14 mouse cellular contexts compared by ENCODE assay signal in genomic region chr7:111263302-111263701, GRCm38 (mm10).
DNase-seq lines count a peak whose midpoint lies in the region; TF ChIP-seq lines count a peak whose summit lies in the region.
"Had no signal": no experiment of that assay in that cellular context is flagged by ENCODE, and none has a peak within 500 bp of the region (broad histone marks: within the 10 kb centered on the region; RNA-seq: fewer than 3 reads in every experiment).

No protein-coding gene starts in this region.

- intact Hi-C loops in left cerebral cortex, adult 2 months (cut with DNase I), result no loop called here

- DNase-seq in left cerebral cortex, adult 2 months (ENCODE audit: extremely low spot score in 1 of 2, low spot score in 2 of 2), result no peak
- DNase-seq in left cerebral cortex, adult 9 months (ENCODE audit: low spot score in 2 of 2), result no peak
- DNase-seq in 3T3-L1 (ENCODE audit: low read depth, low spot score), result peak; percentile 21
- peak; percentile 24 to 40 for DNase-seq in B cell, adult 2 months
- peak; percentile 4 for DNase-seq in c-Kit-positive CD71-positive TER-119-positive erythroid progenitor cells, embryonic 14.5 days (ENCODE audit: low spot score)
- DNase-seq in cerebellum, adult 18-20 months, result no peak
- DNase-seq in frontal cortex, adult 2 months (ENCODE audit: extremely low spot score in 1 of 2, low spot score in 1 of 2), result no peak
- DNase-seq: adrenal gland, postnatal 10 days; cerebellum, adult 11-12 months had no signal

- no peak overlapping the region for H3K4me3 ChIP-seq in left cerebral cortex, adult 2 months
- H3K4me3 ChIP-seq: heart, embryonic 12.5 days; limb, embryonic 15.5 days; megakaryocyte, embryonic 14.5 days; neural tube, embryonic 12.5 days had no signal

- H3K27ac ChIP-seq in left cerebral cortex, adult 2 months, result no peak overlapping the region; the same call in 1 of the 2 replicates
- H3K27ac ChIP-seq: hindbrain, embryonic 14.5 days; limb, embryonic 15.5 days; neural tube, embryonic 12.5 days had no signal

- TF ChIP-seq CTCF in left cerebral cortex, adult 2 months (IDR thresholded peaks at IDR 0.05), result peak; percentile 42

Comparison
In these comparisons a context has a peak if more than half of its experiments do, and no peak if none do; other contexts are left out.
1. DNase-seq: peak in 3T3-L1 (single experiment), B cell, adult 2 months (2 of 2) and c-Kit-positive CD71-positive TER-119-positive erythroid progenitor cells, embryonic 14.5 days (single experiment); none in left cerebral cortex, adult 2 months (0 of 2), left cerebral cortex, adult 9 months (0 of 2), cerebellum, adult 18-20 months (0 of 2) and frontal cortex, adult 2 months (0 of 2).